Mouse (Mus musculus) forebrain, embryonic 16.5 days (tissue): ENCODE measurements around the gene Olfr1320. TPM values are rescaled to one million over a fixed set of nuclear protein-coding genes. Genes with fewer than 3 reads are reported as not detected.
"Not testable (repeated sequence)": the region's sequence is repeated elsewhere in the genome, so short reads cannot be mapped to it uniquely, and the experiment has no call there.

Source experiments
- ATAC-seq: fragments of 200-750 bp; cut with Nextera tagmentation; 2 replicates; pipeline ENCODE4 v1.8.0; 2017; ENCODE audit warnings: mild to moderate bottlenecking, moderate library complexity
- H3K27ac ChIP-seq: fragments of 300-500 bp; sonication (generic); 2 replicates; pipeline ENCODE4 v1.5.1; 2014; ENCODE audit warnings: low read length, control low read depth
- H3K27me3 ChIP-seq: fragments of 300-500 bp; sonication (generic); replicated peaks from 2 replicates; pipeline ENCODE4 v1.6.1; 2014; ENCODE audit warnings: low read length; ENCODE audit not compliant: control insufficient read depth, insufficient read depth
- H3K36me3 ChIP-seq: fragments of 300-500 bp; sonication (generic); 2 replicates; pipeline ENCODE4 v1.6.1; 2014; ENCODE audit not compliant: control insufficient read depth, insufficient read depth
- H3K4me1 ChIP-seq: fragments of 300-500 bp; sonication (generic); replicated peaks from 2 replicates; pipeline ENCODE4 v1.6.1; 2014; ENCODE audit warnings: low read length; ENCODE audit not compliant: control insufficient read depth, insufficient read depth
- H3K4me2 ChIP-seq: fragments of 300-500 bp; sonication (generic); 2 replicates; pipeline ENCODE4 v1.6.1; 2014; ENCODE audit warnings: mild to moderate bottlenecking, low read length, control low read depth
- H3K4me3 ChIP-seq: fragments of 300-500 bp; sonication (generic); replicated peaks from 2 replicates; pipeline ENCODE4 v1.5.1; 2014; ENCODE audit warnings: mild to moderate bottlenecking, low read length, control low read depth
- H3K9ac ChIP-seq: fragments of 300-500 bp; sonication (generic); replicated peaks from 2 replicates; pipeline ENCODE4 v1.6.1; 2014; ENCODE audit warnings: low read depth, low read length, control low read depth
- H3K9me3 ChIP-seq: fragments of 300-500 bp; sonication (generic); 2 replicates; pipeline ENCODE4 v1.6.1; 2016; ENCODE audit warnings: low read length; ENCODE audit not compliant: control insufficient read depth
- WGBS: fragments of 180-500 bp; shearing (Covaris S2); extraction: QIAGEN DNeasy Blood & Tissue Kit; methylation state at CpG from one replicate; pipeline ENCODE4 v1.1.7; 2014; 5-methylcytosine and 5-hydroxymethylcytosine counted together
- polyA plus RNA-seq: library from polyadenylated mRNA; unstranded; fragments of >200 nt; fragmentation: Nextera tagmentation; extraction: Ambion mirVana; gene quantifications from 2 replicates; pipeline ENCODE4 v1.2.1, GENCODE M21; 2015

Olfr1320 gene
- polyA plus RNA-seq: not detected in 2 replicates

GRCm38 (mm10) chrX:49672033-49672432 lies at the start of gene Olfr1320:
TSS of gene Olfr1320 (plus strand) at chrX:49672333.
- no peaks in the 10 kb centered on the region for H3K27me3 ChIP-seq
- no peak within 1 kb of the TSS for H3K4me2 ChIP-seq
- H3K9ac ChIP-seq: no peak within 1 kb of the TSS
- H3K27ac ChIP-seq: no peak within 1 kb of the TSS
- no peaks in the 10 kb centered on the region for H3K36me3 ChIP-seq
- no peak within 1 kb of the TSS for H3K4me3 ChIP-seq
- H3K4me1 ChIP-seq: no peaks in the 10 kb centered on the region
- no peak for ATAC-seq
- no peaks in the 10 kb centered on the region for H3K9me3 ChIP-seq
- 93% methylated on average over 1 of the region's 1 CpGs for WGBS

DNA sequence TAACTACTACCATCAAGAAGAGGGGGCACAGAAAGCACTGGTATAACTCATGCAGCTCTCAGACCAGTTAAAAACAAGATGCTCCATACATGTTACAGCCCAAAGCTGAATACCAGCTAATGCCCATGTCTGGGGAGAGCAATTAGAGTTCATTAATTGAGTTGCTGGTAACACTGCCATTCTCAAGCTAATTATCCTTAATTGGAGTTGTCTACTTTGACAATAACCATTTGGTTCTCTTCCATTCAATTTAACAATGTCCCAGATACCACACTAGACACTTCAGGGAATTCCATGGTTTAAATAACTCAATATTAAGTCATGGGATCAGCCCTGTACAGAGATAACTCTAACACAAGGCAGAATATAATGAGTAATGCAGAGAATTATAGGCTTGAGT lies 44.6 kb upstream of the Olfr1320 start:
- H3K9ac ChIP-seq: no peak overlapping the region
- H3K9me3 ChIP-seq: no peaks in the 10 kb centered on the region
- no peak for ATAC-seq
- H3K36me3 ChIP-seq: no peaks in the 10 kb centered on the region
- no peak overlapping the region for H3K27ac ChIP-seq
- no peak overlapping the region for H3K4me2 ChIP-seq
- no peak overlapping the region for H3K4me3 ChIP-seq
- no peaks in the 10 kb centered on the region for H3K4me1 ChIP-seq
- H3K27me3 ChIP-seq: no peaks in the 10 kb centered on the region

GRCm38 (mm10) chrX:49631195-49631594 lies 40.9 kb upstream of the Olfr1320 start:
- no peak for ATAC-seq
- Histone ChIP-seq H3K4me3 (no peak overlapping the region), H3K4me1 (no peaks in the 10 kb centered on the region), H3K9me3 (no peaks in the 10 kb centered on the region), H3K9ac (no peak overlapping the region), H3K27ac (no peak overlapping the region), H3K4me2 (no peak overlapping the region), H3K27me3 (no peaks in the 10 kb centered on the region), H3K36me3 (no peaks in the 10 kb centered on the region)
- WGBS: 94% methylated on average over 2 of the region's 2 CpGs

DNA sequence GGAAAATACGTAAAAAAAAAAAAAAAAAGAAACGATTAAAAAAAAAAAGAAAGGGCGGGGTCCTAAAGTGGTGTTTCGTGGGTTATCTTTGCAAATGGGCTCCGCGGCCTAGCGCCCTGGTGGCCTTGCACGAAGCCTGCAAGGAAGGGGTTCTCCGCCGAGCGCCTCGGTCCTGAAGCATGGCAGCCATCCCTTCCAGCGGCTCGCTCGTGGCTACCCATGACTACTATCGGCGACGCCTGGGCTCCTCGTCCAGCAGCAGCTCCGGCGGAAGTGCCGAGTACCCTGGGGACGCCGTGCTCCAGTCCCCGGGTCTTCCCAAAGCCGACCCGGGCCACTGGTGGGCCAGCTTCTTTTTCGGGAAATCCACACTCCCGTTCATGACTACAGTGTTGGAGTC lies 11.4 kb upstream of the Olfr1320 start:
- H3K36me3 ChIP-seq, H3K4me1 ChIP-seq, H3K9me3 ChIP-seq, H3K27me3 ChIP-seq, H3K27ac ChIP-seq, H3K9ac ChIP-seq, H3K4me2 ChIP-seq, ATAC-seq, H3K4me3 ChIP-seq: not testable (repeated sequence)
- 92% methylated on average over 29 of the region's 29 CpGs for WGBS

Other genes starting within 250 kb of the Olfr1320 start
- gene Arhgap36, start 208.4 kb upstream of the Olfr1320 start, polyA plus RNA-seq: 1.3 and 1.8 TPM in 2 replicates
- gene Olfr1321, start 62.7 kb downstream of the Olfr1320 start, polyA plus RNA-seq: not detected in 2 replicates
- gene Igsf1, start 125.4 kb downstream of the Olfr1320 start, polyA plus RNA-seq: 5.1 and 10.2 TPM in 2 replicates
- not detected in 2 replicates for gene Olfr1322, start 219.2 kb downstream of the Olfr1320 start, polyA plus RNA-seq